Mouse (Mus musculus): ENCODE data around the gene Ank3. TPM values are rescaled to one million over a fixed set of nuclear protein-coding genes. Genes with fewer than 3 reads are reported as not detected.

Gene Ank3
- polyA plus RNA-seq, 1 experiment, result 9.3 TPM

DNA sequence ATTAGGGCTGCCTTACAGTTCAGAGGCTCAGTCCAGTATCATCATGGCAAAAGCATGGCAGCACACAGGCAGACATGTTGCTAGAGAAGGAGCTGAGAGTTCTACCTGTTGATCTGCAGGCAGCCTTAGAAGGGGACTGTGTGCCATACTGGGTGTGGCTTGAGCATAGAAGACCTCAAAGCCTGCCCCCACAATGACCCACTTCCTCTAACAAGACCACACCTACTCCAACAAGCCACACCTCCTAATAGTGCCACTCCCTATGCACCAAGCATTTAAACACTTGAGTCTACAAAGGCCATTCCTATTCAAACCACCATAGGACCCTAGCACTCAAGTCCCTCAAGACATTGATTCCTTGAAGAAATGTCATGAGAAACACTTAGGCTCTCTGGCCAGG, 643.0 kb downstream of the Ank3 start:
- Histone ChIP-seq H3K4me3 (replicated peaks; ENCODE audit: control insufficient read depth, low read depth, low read length) (no peak overlapping the region), H3K27ac (ENCODE audit: control insufficient read depth, insufficient read depth, low read depth, low read length, poor library complexity) (no peak overlapping the region), H3K4me1 (ENCODE audit: control insufficient read depth, insufficient read depth, low read length) (no peaks in the 10 kb centered on the region; the same call in 1 of the 2 replicates)
- TF ChIP-seq POLR2A (IDR thresholded peaks at IDR 0.05; ENCODE audit: borderline replicate concordance, control insufficient read depth, low read depth, low read length) (no peak), CTCF (IDR thresholded peaks at IDR 0.05; ENCODE audit: control insufficient read depth, insufficient read depth, low read length) (no peak)

DNA sequence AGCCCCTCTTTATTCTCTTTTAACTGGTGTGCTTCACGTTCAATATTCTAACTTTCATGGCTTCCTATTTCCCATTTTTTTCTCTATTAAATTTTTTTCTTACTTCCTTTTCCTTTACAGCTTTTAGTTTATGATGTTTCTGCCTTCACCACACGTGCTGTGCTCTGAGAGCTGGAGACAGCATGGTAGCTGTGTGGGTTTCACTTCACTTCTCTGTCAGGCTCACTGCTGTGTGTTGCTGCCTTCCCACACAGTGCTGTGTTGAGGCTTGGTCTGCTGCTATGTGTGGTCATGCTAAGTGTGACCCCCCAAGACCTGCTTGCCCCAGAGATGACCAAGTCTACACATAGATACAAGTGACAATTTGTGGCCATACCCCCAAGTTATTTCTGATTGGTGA, 647.1 kb downstream of the Ank3 start:
- H3K4me1 ChIP-seq (ENCODE audit: control insufficient read depth, insufficient read depth, low read length), result no peaks in the 10 kb centered on the region
- H3K27ac ChIP-seq (ENCODE audit: control insufficient read depth, insufficient read depth, low read depth, low read length, poor library complexity), result no peak overlapping the region
- H3K4me3 ChIP-seq (replicated peaks; ENCODE audit: control insufficient read depth, low read depth, low read length), result no peak overlapping the region
- TF ChIP-seq CTCF (IDR thresholded peaks at IDR 0.05; ENCODE audit: control insufficient read depth, insufficient read depth, low read length), result no peak
- TF ChIP-seq POLR2A (IDR thresholded peaks at IDR 0.05; ENCODE audit: borderline replicate concordance, control insufficient read depth, low read depth, low read length), result no peak
- WGBS, result 12% methylated on average over 2 of the region's 2 CpGs

DNA sequence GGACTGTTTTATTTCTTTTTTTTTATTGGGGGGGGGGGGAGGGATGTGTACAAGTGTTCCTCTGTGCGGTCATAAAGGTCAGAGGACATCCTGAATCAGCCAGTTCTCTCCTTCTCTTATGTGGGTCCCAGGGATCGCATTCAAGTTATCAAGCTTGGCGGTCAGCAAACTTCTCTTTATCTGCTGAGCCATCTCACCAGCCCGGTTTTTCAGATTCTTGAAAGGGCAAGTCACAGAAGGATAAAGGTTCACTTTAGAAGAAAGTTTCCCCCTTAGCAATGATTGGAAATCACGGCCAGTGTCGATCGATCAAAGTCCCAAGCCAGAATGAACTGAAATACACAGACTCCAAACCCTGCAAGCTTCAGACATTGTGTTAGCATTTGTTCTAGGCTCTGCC, 651.2 kb downstream of the Ank3 start:
- Histone ChIP-seq H3K4me3 (replicated peaks; ENCODE audit: control insufficient read depth, low read depth, low read length) (no peak overlapping the region), H3K4me1 (ENCODE audit: control insufficient read depth, insufficient read depth, low read length) (no peaks in the 10 kb centered on the region), H3K27ac (ENCODE audit: control insufficient read depth, insufficient read depth, low read depth, low read length, poor library complexity) (no peak overlapping the region)
- TF ChIP-seq CTCF (IDR thresholded peaks at IDR 0.05; ENCODE audit: control insufficient read depth, insufficient read depth, low read length) (no peak), POLR2A (IDR thresholded peaks at IDR 0.05; ENCODE audit: borderline replicate concordance, control insufficient read depth, low read depth, low read length) (no peak)
- 89% methylated on average over 7 of the region's 7 CpGs for WGBS

DNA sequence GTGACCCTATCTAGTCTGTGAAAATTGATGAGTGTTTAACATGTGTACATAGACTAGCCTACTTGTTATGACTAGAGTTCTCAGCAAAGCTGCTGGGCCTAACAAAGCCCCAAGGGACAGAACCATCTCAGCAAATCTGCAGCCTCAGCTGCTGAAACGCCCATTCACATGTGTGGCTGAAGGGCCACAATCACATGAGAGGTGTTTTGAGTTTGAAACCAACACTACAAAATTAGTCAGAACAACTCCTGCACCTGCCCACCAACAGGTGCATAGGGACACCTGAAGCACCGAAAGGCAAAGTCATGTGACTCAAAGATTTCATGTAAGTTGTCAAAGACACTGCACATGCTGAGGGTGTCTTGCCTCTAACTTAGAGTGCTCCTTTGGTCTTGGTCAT, 656.7 kb downstream of the Ank3 start:
- Histone ChIP-seq H3K27ac (ENCODE audit: control insufficient read depth, insufficient read depth, low read depth, low read length, poor library complexity) (no peak overlapping the region), H3K4me1 (ENCODE audit: control insufficient read depth, insufficient read depth, low read length) (no peaks in the 10 kb centered on the region), H3K4me3 (replicated peaks; ENCODE audit: control insufficient read depth, low read depth, low read length) (no peak overlapping the region)
- WGBS, result 75% methylated on average over 2 of the region's 2 CpGs
- TF ChIP-seq CTCF (IDR thresholded peaks at IDR 0.05; ENCODE audit: control insufficient read depth, insufficient read depth, low read length), result no peak
- no peak for TF ChIP-seq POLR2A (IDR thresholded peaks at IDR 0.05; ENCODE audit: borderline replicate concordance, control insufficient read depth, low read depth, low read length)

DNA sequence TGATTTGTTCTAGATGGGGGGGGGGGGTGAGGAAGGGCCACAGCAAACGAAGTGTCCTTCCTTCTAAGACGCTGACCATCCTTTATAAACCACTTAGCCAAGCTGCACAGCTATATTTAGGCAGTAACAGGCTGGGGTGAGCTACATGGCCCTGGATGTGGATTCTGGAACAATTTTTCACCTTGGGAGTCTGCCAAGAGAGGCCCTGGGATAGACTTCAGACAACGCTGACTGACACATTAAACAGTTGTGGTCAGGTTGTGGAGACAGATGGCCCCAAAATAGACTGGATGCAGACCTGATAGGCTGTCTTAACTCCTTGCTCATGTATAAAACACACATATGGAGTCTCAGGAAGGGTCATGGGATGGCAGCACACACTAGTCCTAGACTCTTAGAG, 658.5 kb downstream of the Ank3 start:
- TF ChIP-seq POLR2A (IDR thresholded peaks at IDR 0.05; ENCODE audit: borderline replicate concordance, control insufficient read depth, low read depth, low read length) (no peak), CTCF (IDR thresholded peaks at IDR 0.05; ENCODE audit: control insufficient read depth, insufficient read depth, low read length) (no peak)
- 69% methylated on average over 3 of the region's 3 CpGs for WGBS
- Histone ChIP-seq H3K4me1 (ENCODE audit: control insufficient read depth, insufficient read depth, low read length) (no peaks in the 10 kb centered on the region), H3K27ac (ENCODE audit: control insufficient read depth, insufficient read depth, low read depth, low read length, poor library complexity) (no peak overlapping the region), H3K4me3 (replicated peaks; ENCODE audit: control insufficient read depth, low read depth, low read length) (no peak overlapping the region)

DNA sequence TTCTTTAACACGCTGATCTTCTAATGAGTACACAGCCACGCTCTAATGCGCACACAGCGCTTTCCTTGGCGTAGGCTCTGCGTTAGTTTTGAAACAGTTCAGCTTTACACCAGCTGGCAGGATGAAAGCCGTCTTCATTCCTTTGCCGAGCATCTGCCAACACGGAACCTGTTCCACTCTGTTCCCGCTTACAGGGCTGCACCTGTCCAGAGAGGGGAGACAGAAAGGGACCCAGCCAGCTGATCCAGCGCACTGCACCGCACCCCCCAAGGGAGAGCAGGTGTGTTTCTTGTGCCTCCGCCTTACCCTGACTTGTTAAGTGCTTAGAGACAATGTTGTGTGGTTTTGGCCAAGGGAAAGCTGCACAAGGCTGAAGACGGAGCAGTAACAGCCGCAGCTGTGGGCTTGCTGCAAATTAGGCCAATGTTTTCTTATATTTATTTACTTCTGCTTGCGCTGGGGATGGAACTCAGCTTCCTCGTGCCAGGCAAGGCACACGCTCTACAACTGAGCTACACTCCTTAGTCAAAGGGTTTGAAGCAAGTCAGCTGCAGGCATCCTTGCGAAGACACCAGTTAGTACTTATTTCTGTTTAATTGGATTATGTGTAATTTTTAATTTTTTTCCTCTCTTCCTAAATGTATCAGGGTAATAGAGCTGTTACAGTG, 661.6 kb downstream of the Ank3 start:
- H3K4me1 ChIP-seq (ENCODE audit: control insufficient read depth, insufficient read depth, low read length), result no peaks in the 10 kb centered on the region
- TF ChIP-seq POLR2A (IDR thresholded peaks at IDR 0.05; ENCODE audit: borderline replicate concordance, control insufficient read depth, low read depth, low read length) (no peak), CTCF (IDR thresholded peaks at IDR 0.05; ENCODE audit: control insufficient read depth, insufficient read depth, low read length) (no peak)
- no peak overlapping the region for H3K27ac ChIP-seq (ENCODE audit: control insufficient read depth, insufficient read depth, low read depth, low read length, poor library complexity)
- no peak overlapping the region for H3K4me3 ChIP-seq (replicated peaks; ENCODE audit: control insufficient read depth, low read depth, low read length)
- 79% methylated on average over 19 of the region's 19 CpGs for WGBS

DNA sequence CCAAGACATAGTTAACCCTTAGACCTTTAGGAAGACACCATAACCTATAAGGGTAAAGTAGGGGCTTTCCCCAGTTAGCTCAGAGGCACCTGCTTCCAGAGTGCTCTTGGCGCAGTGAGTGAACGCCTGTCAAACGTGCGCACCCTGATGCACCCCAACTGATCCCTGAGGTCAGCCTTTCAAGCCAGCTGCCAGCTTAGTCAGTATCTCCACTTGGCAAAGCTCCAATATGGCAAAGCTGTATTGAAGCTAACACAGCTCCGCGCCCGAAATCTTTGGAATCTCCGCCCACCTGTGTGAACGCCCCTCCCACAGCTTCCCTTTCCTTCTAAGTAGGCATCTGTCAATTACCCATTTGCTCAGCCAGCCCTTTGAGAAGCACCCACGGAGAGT, 662.1 kb downstream of the Ank3 start:
- Histone ChIP-seq H3K27ac (ENCODE audit: control insufficient read depth, insufficient read depth, low read depth, low read length, poor library complexity) (no peak overlapping the region), H3K4me1 (ENCODE audit: control insufficient read depth, insufficient read depth, low read length) (no peaks in the 10 kb centered on the region), H3K4me3 (replicated peaks; ENCODE audit: control insufficient read depth, low read depth, low read length) (no peak overlapping the region)
- whole genome bisulfite sequencing, result 45% methylated on average over 10 of the region's 10 CpGs
- TF ChIP-seq CTCF (IDR thresholded peaks at IDR 0.05; ENCODE audit: control insufficient read depth, insufficient read depth, low read length) (no peak), POLR2A (IDR thresholded peaks at IDR 0.05; ENCODE audit: borderline replicate concordance, control insufficient read depth, low read depth, low read length) (no peak)

DNA sequence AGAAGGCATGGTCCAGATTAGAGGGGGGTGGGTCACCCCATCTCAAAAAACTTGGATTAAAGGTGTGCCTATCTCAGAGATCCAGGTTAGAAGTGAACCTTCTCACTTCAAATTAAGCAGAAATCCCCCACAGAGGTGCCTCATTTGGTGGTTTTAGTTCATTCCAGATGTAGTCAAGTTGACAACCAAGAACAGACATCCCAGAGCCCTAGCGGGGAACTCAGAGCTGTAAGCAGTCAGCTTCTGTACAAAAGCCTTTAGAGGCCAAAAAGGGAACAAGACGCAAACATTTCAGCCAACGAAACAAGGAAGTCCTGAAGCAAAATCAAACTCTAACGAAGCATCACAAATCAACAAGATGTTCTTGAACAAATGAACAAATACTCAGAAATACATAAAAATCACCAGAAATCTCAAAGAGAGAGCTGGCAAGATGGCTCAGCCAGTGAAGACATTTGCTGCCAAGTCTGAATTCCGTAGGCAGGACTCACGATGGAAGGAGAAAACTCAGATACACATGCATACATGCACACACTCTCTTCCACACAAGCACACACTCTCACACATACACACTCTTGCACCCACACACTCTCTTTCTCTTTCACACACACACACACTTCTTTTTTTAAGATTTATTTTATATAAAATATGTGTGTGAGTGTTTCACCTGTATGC, 665.4 kb downstream of the Ank3 start:
- H3K27ac ChIP-seq (ENCODE audit: control insufficient read depth, insufficient read depth, low read depth, low read length, poor library complexity), result no peak overlapping the region
- H3K4me1 ChIP-seq (ENCODE audit: control insufficient read depth, insufficient read depth, low read length), result no peaks in the 10 kb centered on the region
- H3K4me3 ChIP-seq (replicated peaks; ENCODE audit: control insufficient read depth, low read depth, low read length), result no peak overlapping the region
- TF ChIP-seq CTCF (IDR thresholded peaks at IDR 0.05; ENCODE audit: control insufficient read depth, insufficient read depth, low read length), result no peak
- no peak for TF ChIP-seq POLR2A (IDR thresholded peaks at IDR 0.05; ENCODE audit: borderline replicate concordance, control insufficient read depth, low read depth, low read length)
- 59% methylated on average over 6 of the region's 6 CpGs for WGBS
